Mouse (Mus musculus) kidney, adult 9 months (tissue): ENCODE results near the gene Gm20388.

Source experiments
- DNase-seq: peaks from one replicate; pipeline ENCODE4 v3.0.0; 2022

Gene Gm20388

GRCm38 (mm10) chr8:120407701-120408240 lies 497.1 kb downstream of the Gm20388 start:
- peak; percentile 44 for DNase-seq

GRCm38 (mm10) chr8:120408241-120409215 lies 497.9 kb downstream of the Gm20388 start:
- DNase-seq = no peak

GRCm38 (mm10) chr8:120409371-120410013 lies 498.9 kb downstream of the Gm20388 start:
- no peak for DNase-seq

GRCm38 (mm10) chr8:120411059-120411458 lies 500.4 kb downstream of the Gm20388 start:
- no peak for DNase-seq

- no peak for DNase-seq
Observed at GRCm38 (mm10) chr8:120411862-120412261, 501.2 kb downstream of the Gm20388 start.

GRCm38 (mm10) chr8:120412357-120412756 lies 501.7 kb downstream of the Gm20388 start:
- DNase-seq = no peak

GRCm38 (mm10) chr8:120412911-120413625 lies 502.4 kb downstream of the Gm20388 start:
- DNase-seq = no peak

GRCm38 (mm10) chr8:120413626-120413988 lies 503.0 kb downstream of the Gm20388 start:
- no peak for DNase-seq

- no peak for DNase-seq
Observed at GRCm38 (mm10) chr8:120414216-120414615, 503.6 kb downstream of the Gm20388 start.

- no peak for DNase-seq
Observed at GRCm38 (mm10) chr8:120415474-120415873, 504.8 kb downstream of the Gm20388 start.

- no peak for DNase-seq
Observed at GRCm38 (mm10) chr8:120416173-120416521, 505.5 kb downstream of the Gm20388 start.

- DNase-seq = peak; percentile 90
Observed at GRCm38 (mm10) chr8:120416522-120417394, 506.1 kb downstream of the Gm20388 start.

GRCm38 (mm10) chr8:120418188-120418587 lies 507.5 kb downstream of the Gm20388 start:
- peak; percentile 47 for DNase-seq

- DNase-seq = no peak
Observed at GRCm38 (mm10) chr8:120419675-120420074, 509.0 kb downstream of the Gm20388 start.

- no peak for DNase-seq
Observed at GRCm38 (mm10) chr8:120420226-120420625, 509.6 kb downstream of the Gm20388 start.

GRCm38 (mm10) chr8:120421638-120422037 lies 511.0 kb downstream of the Gm20388 start:
- DNase-seq = no peak

GRCm38 (mm10) chr8:120422236-120422635 lies 511.6 kb downstream of the Gm20388 start:
- DNase-seq = no peak

GRCm38 (mm10) chr8:120423576-120423975 lies 512.9 kb downstream of the Gm20388 start:
- DNase-seq = no peak

GRCm38 (mm10) chr8:120424829-120425198 lies 514.2 kb downstream of the Gm20388 start:
- no peak for DNase-seq

GRCm38 (mm10) chr8:120425199-120425941 lies 514.7 kb downstream of the Gm20388 start:
- DNase-seq = no peak

GRCm38 (mm10) chr8:120426105-120426504 lies 515.5 kb downstream of the Gm20388 start:
- no peak for DNase-seq
